Mouse (Mus musculus) CH12.LX (cell line): Measurements from ENCODE around the gene Fastk. TPM values are rescaled to one million over a fixed set of nuclear protein-coding genes. Genes with fewer than 3 reads are reported as not detected.

ENCODE experiments used
- DNase-seq: peaks from one replicate; pipeline ENCODE4 v3.0.0-alpha.2; 2013; ENCODE audit errors: extremely low read depth
- H3K27ac ChIP-seq: 2 replicates; pipeline ENCODE4 v1.5.1; 2012; ENCODE audit warnings: low read depth, mild to moderate bottlenecking, control low read depth, moderate library complexity; ENCODE audit not compliant: insufficient read depth
- H3K27me3 ChIP-seq: replicated peaks from 2 replicates; pipeline ENCODE3; 2012; ENCODE audit warnings: inconsistent platforms
- H3K36me3 ChIP-seq, 2 experiments: replicated peaks in 1 of 2; 2 replicates each; pipeline versions ENCODE3 to v1.6.1; 2012; ENCODE audit warnings: inconsistent platforms in 1 of 2, low read length in 1 of 2, mild to moderate bottlenecking in 1 of 2, mixed read lengths in 1 of 2, moderate library complexity in 1 of 2; ENCODE audit not compliant: control insufficient read depth in 1 of 2, insufficient read depth in 1 of 2
- H3K4me1 ChIP-seq, 2 experiments: 2 replicates each; pipeline ENCODE4 v1.6.1; 2012; ENCODE audit warnings: inconsistent platforms in 1 of 2, moderate library complexity in 1 of 2; ENCODE audit not compliant: insufficient read depth in 2 of 2, control insufficient read depth in 1 of 2
- H3K4me2 ChIP-seq: 2 replicates; pipeline ENCODE4 v1.6.1; 2012; ENCODE audit warnings: low read depth, mild to moderate bottlenecking, control low read depth; ENCODE audit not compliant: poor library complexity, insufficient read depth, severe bottlenecking
- H3K4me3 ChIP-seq, 3 experiments: fragments of 150-350 bp in 1 of 3; sonication (generic) in 1 of 3; replicated peaks in 1 of 3; 2 replicates each; pipeline versions ENCODE3 to v1.5.1; 2011 to 2012; ENCODE audit warnings: low read depth in 2 of 3, low read length in 2 of 3, mild to moderate bottlenecking in 2 of 3, moderate library complexity in 2 of 3, control low read depth in 1 of 3, improper control_type of control experiment in 1 of 3, inconsistent platforms in 1 of 3, mixed read lengths in 1 of 3; ENCODE audit not compliant: poor library complexity in 1 of 3
- H3K79me2 ChIP-seq: replicated peaks from 2 replicates; pipeline ENCODE4 v1.6.1; 2012; ENCODE audit warnings: mild to moderate bottlenecking, moderate library complexity; ENCODE audit not compliant: control insufficient read depth, poor library complexity, insufficient read depth, severe bottlenecking; ENCODE audit errors: extremely low read depth
- H3K9ac ChIP-seq: 2 replicates; pipeline ENCODE4 v1.6.1; 2012; ENCODE audit warnings: low read depth, mild to moderate bottlenecking, control low read depth, moderate library complexity; ENCODE audit not compliant: insufficient read depth
- H3K9me3 ChIP-seq: replicated peaks from 2 replicates; pipeline ENCODE3; 2012; ENCODE audit warnings: low read length, inconsistent platforms, mixed read lengths
- CHD1 ChIP-seq: IDR thresholded peaks from 2 replicates; pipeline ENCODE4 v1.6.1; 2012; ENCODE audit warnings: low read depth, low read length, improper control_type of control experiment, inconsistent platforms
- CHD2 ChIP-seq: IDR thresholded peaks from 2 replicates; pipeline ENCODE4 v1.6.1; 2011; ENCODE audit warnings: low read length, improper control_type of control experiment
- CTCF ChIP-seq, 2 experiments: IDR thresholded peaks in 1 of 2; conservative IDR thresholded peaks in 1 of 2; 2 replicates each; pipeline ENCODE4 v1.5.1; 2011 to 2012; ENCODE audit warnings: low read depth in 2 of 2, low read length in 2 of 2, improper control_type of control experiment in 1 of 2, inconsistent platforms in 1 of 2, mild to moderate bottlenecking in 1 of 2, moderate library complexity in 1 of 2
- EP300 ChIP-seq: IDR thresholded peaks from 2 replicates; pipeline ENCODE4 v1.6.1; 2011; ENCODE audit warnings: low read length, improper control_type of control experiment
- ETS1 ChIP-seq: conservative IDR thresholded peaks from 2 replicates; pipeline ENCODE4 v1.6.1; 2012; ENCODE audit warnings: low read depth, mild to moderate bottlenecking, inconsistent platforms, low read length, improper control_type of control experiment, moderate library complexity
- HCFC1 ChIP-seq: IDR thresholded peaks from 2 replicates; pipeline ENCODE4 v1.6.1; 2012; ENCODE audit warnings: low read depth, mild to moderate bottlenecking, inconsistent platforms, low read length, improper control_type of control experiment
- IRF4 ChIP-seq: IDR thresholded peaks from 2 replicates; pipeline ENCODE4 v1.6.1; 2014; ENCODE audit warnings: low read depth, mild to moderate bottlenecking, inconsistent platforms, low read length, improper control_type of control experiment
- JUN ChIP-seq: IDR thresholded peaks from 2 replicates; pipeline ENCODE4 v1.6.1; 2011; ENCODE audit warnings: low read depth, mild to moderate bottlenecking, low read length, improper control_type of control experiment, moderate library complexity; ENCODE audit not compliant: insufficient read depth
- KAT2A ChIP-seq: IDR thresholded peaks from 2 replicates; pipeline ENCODE4 v1.6.1; 2012; ENCODE audit warnings: low read length, improper control_type of control experiment, inconsistent platforms; ENCODE audit not compliant: insufficient replicate concordance
- MAFK ChIP-seq: IDR thresholded peaks from 2 replicates; pipeline ENCODE4 v1.6.1; 2011; ENCODE audit warnings: low read length, improper control_type of control experiment; ENCODE audit not compliant: insufficient replicate concordance
- MAX ChIP-seq: IDR thresholded peaks from 2 replicates; pipeline ENCODE4 v1.6.1; 2011; ENCODE audit warnings: low read length, improper control_type of control experiment
- MEF2A ChIP-seq: IDR thresholded peaks from 2 replicates; pipeline ENCODE4 v1.6.1; 2014; ENCODE audit warnings: low read depth, mild to moderate bottlenecking, inconsistent platforms, low read length, improper control_type of control experiment, borderline replicate concordance
- MXI1 ChIP-seq: IDR thresholded peaks from 2 replicates; pipeline ENCODE4 v1.6.1; 2011; ENCODE audit warnings: mild to moderate bottlenecking, low read depth, low read length, improper control_type of control experiment
- MYC ChIP-seq: IDR thresholded peaks from 2 replicates; pipeline ENCODE4 v1.6.1; 2011; ENCODE audit warnings: low read depth, mild to moderate bottlenecking, improper control_type of control experiment, low read length
- NRF1 ChIP-seq: IDR thresholded peaks from 2 replicates; pipeline ENCODE4 v1.6.1; 2014; ENCODE audit warnings: low read depth, mild to moderate bottlenecking, inconsistent platforms, low read length, improper control_type of control experiment, moderate library complexity
- PAX5 ChIP-seq: IDR thresholded peaks from 2 replicates; pipeline ENCODE4 v1.6.1; 2012; ENCODE audit warnings: low read length, inconsistent platforms, mixed read lengths
- POLR2AphosphoS2 ChIP-seq: IDR thresholded peaks from 2 replicates; pipeline ENCODE4 v1.6.1; 2011; ENCODE audit warnings: low read depth, low read length, improper control_type of control experiment
- SIN3A ChIP-seq: IDR thresholded peaks from 2 replicates; pipeline ENCODE4 v1.6.1; 2012; ENCODE audit warnings: low read length, improper control_type of control experiment, inconsistent platforms
- SMC3 ChIP-seq: IDR thresholded peaks from 2 replicates; pipeline ENCODE4 v1.6.1; 2011; ENCODE audit warnings: low read depth, low read length, improper control_type of control experiment
- TBP ChIP-seq: conservative IDR thresholded peaks from 2 replicates; pipeline ENCODE4 v1.6.1; 2011; ENCODE audit warnings: low read depth, low read length, improper control_type of control experiment
- USF2 ChIP-seq: conservative IDR thresholded peaks from 2 replicates; pipeline ENCODE4 v1.6.1; 2011; ENCODE audit warnings: low read depth, low read length, improper control_type of control experiment
- ZMIZ1 ChIP-seq: IDR thresholded peaks from 2 replicates; pipeline ENCODE4 v1.6.1; 2012; ENCODE audit warnings: low read depth, mild to moderate bottlenecking, inconsistent platforms, low read length, improper control_type of control experiment
- dilution Hi-C: fragments of 300-500 bp; cut with MboI; formaldehyde crosslinking; loops from 2 replicates; pipeline ENCODE4 v1.14.3; 2020; ENCODE audit warnings: low sequenced_read_pairs; ENCODE audit not compliant: extremely low pct_unique_long_range_greater_than_20kb, extremely low pct_ligation_motif_present
- in situ Hi-C: fragments of 300-500 bp; cut with MboI; formaldehyde crosslinking; loops from 3 replicates; pipeline ENCODE4 v1.14.3; 2019; ENCODE audit warnings: low sequenced_read_pairs, low pct_ligation_motif_present, low pct_unique_long_range_greater_than_20kb, mixed read lengths
- polyA plus RNA-seq: library from polyadenylated mRNA; unstranded; fragments of >175 nt; gene quantifications from 2 replicates; pipeline ENCODE4 v1.2.1, GENCODE M21; 2012; ENCODE audit warnings: low read depth; ENCODE audit not compliant: insufficient read length
- total RNA-seq, 2 experiments: library from RNA; depleted of rRNA; stranded (reverse); fragments of 300-350 nt in 1 of 2; fragments of >200 nt in 1 of 2; gene quantifications; 2 replicates each; pipeline ENCODE4 v1.2.3; 2012 to 2014

Fastk gene
- total and polyA plus RNA-seq, 3 experiments = 44.8 to 88.0 (median 61.4) TPM

GRCm38 (mm10) chr5:24401969-24402368 lies 43.1 kb downstream of the Fastk start:
- H3K27me3 ChIP-seq = no peaks in the 10 kb centered on the region
- no peak for DNase-seq
- peaks cover 6 to 27% of the 10 kb centered on the region in 2 experiments for H3K4me1 ChIP-seq
- peaks cover 44 to 82% of the 10 kb centered on the region in 2 experiments for H3K36me3 ChIP-seq
- in situ Hi-C loops (no loop called here), dilution Hi-C loops (no loop called here)
- no peak overlapping the region for H3K27ac ChIP-seq
- H3K9me3 ChIP-seq = no peaks in the 10 kb centered on the region
- no peak overlapping the region for H3K4me3 ChIP-seq
- no peak overlapping the region for H3K4me2 ChIP-seq
- TF ChIP-seq USF2 (no peak), MXI1 (no peak), CHD2 (no peak), KAT2A (no peak), NRF1 (no peak), ETS1 (no peak), SIN3A (no peak), MAFK (no peak), POLR2AphosphoS2 (no peak), HCFC1 (no peak), MEF2A (no peak)
- H3K79me2 ChIP-seq = no peaks in the 10 kb centered on the region
- no peak overlapping the region for H3K9ac ChIP-seq

GRCm38 (mm10) chr5:24400911-24401605 lies 44.0 kb downstream of the Fastk start:
- Histone ChIP-seq H3K4me3 (no peak overlapping the region), H3K9me3 (no peaks in the 10 kb centered on the region), H3K9ac (no peak overlapping the region), H3K79me2 (no peaks in the 10 kb centered on the region), H3K4me2 (no peak overlapping the region), H3K27ac (no peak overlapping the region), H3K36me3 (peaks cover 34 to 79% of the 10 kb centered on the region in 2 experiments), H3K27me3 (no peaks in the 10 kb centered on the region), H3K4me1 (peaks cover 6 to 27% of the 10 kb centered on the region in 2 experiments)
- TF ChIP-seq PAX5 = no peak
- no peak for TF ChIP-seq HCFC1
- TF ChIP-seq NRF1 = no peak
- no peak for TF ChIP-seq CHD1
- no peak for TF ChIP-seq TBP
- no peak for TF ChIP-seq EP300
- TF ChIP-seq JUN = no peak
- TF ChIP-seq ZMIZ1 = no peak
- no peak for TF ChIP-seq MYC
- TF ChIP-seq SMC3 = no peak
- no peak for TF ChIP-seq CTCF (conservative IDR thresholded peaks at IDR 0.05 in 1 of 2, IDR thresholded peaks at IDR 0.05 in 1 of 2; ENCODE audit: low read depth in 2 of 2, low read length in 2 of 2)
- TF ChIP-seq SIN3A = no peak
- TF ChIP-seq IRF4 = no peak
- no peak for TF ChIP-seq MAX
- in situ Hi-C loops (no loop called here), dilution Hi-C loops (no loop called here)
- DNase-seq = no peak
